Mouse (Mus musculus): ENCODE measurements around the gene Skp2. TPM values are rescaled to one million over a fixed set of nuclear protein-coding genes. Genes with fewer than 3 reads are reported as not detected.

Skp2 gene
- polyA plus RNA-seq, 1 experiment from 2014 or later, result 19.7 TPM

GRCm38 (mm10) chr15:9118852-9119251 lies 36.4 kb downstream of the Skp2 start:
- ATAC-seq (ENCODE audit: low FRiP score) (no peak), DNase-seq (ENCODE audit: low spot score) (no peak)
- Histone ChIP-seq H3K9ac (no peak overlapping the region), H3K27ac (no peak overlapping the region), H3K36me3 (replicated peaks; ENCODE audit: control insufficient read depth, insufficient read depth) (peaks cover 89% of the 10 kb centered on the region), H3K27me3 (ENCODE audit: control insufficient read depth, insufficient read depth, low read length) (no peaks in the 10 kb centered on the region), H3K9me3 (ENCODE audit: control insufficient read depth, low read length) (no peaks in the 10 kb centered on the region), H3K4me3 (replicated peaks; ENCODE audit: low read length) (no peak overlapping the region), H3K4me2 (replicated peaks) (no peak overlapping the region), H3K4me1 (replicated peaks; ENCODE audit: control insufficient read depth, insufficient read depth, low read length) (no peaks in the 10 kb centered on the region)
- WGBS, result 98% methylated on average over 4 of the region's 4 CpGs

- H3K4me2 ChIP-seq (replicated peaks), result no peak overlapping the region
- no peak overlapping the region for H3K9ac ChIP-seq
- H3K4me3 ChIP-seq (replicated peaks; ENCODE audit: low read length), result no peak overlapping the region
- DNase-seq (ENCODE audit: low spot score) (no peak), ATAC-seq (ENCODE audit: low FRiP score) (no peak)
- no peak overlapping the region for H3K27ac ChIP-seq
- no peaks in the 10 kb centered on the region for H3K27me3 ChIP-seq (ENCODE audit: control insufficient read depth, insufficient read depth, low read length)
- WGBS, result 82% methylated on average over 5 of the region's 5 CpGs
- H3K9me3 ChIP-seq (ENCODE audit: control insufficient read depth, low read length), result no peaks in the 10 kb centered on the region
- H3K4me1 ChIP-seq (replicated peaks; ENCODE audit: control insufficient read depth, insufficient read depth, low read length), result no peaks in the 10 kb centered on the region
- H3K36me3 ChIP-seq (replicated peaks; ENCODE audit: control insufficient read depth, insufficient read depth), result peaks cover 83% of the 10 kb centered on the region
Observed at GRCm38 (mm10) chr15:9114599-9114998, 40.6 kb downstream of the Skp2 start.

- ATAC-seq (ENCODE audit: low FRiP score), result no peak
- peaks cover 78% of the 10 kb centered on the region for H3K36me3 ChIP-seq (replicated peaks; ENCODE audit: control insufficient read depth, insufficient read depth)
Observed at GRCm38 (mm10) chr15:9114131-9114530, 41.1 kb downstream of the Skp2 start.

GRCm38 (mm10) chr15:9113556-9113955 lies 41.7 kb downstream of the Skp2 start:
- peaks cover 73% of the 10 kb centered on the region for H3K36me3 ChIP-seq (replicated peaks; ENCODE audit: control insufficient read depth, insufficient read depth)
- 87% methylated on average over 9 of the region's 9 CpGs for WGBS

More at GRCm38 (mm10) chr15:9114131-9114530, 41.1 kb downstream of the Skp2 start:
- no peak for DNase-seq (ENCODE audit: low spot score)
- H3K4me2 ChIP-seq (replicated peaks), result no peak overlapping the region
- no peaks in the 10 kb centered on the region for H3K9me3 ChIP-seq (ENCODE audit: control insufficient read depth, low read length)
- H3K27me3 ChIP-seq (ENCODE audit: control insufficient read depth, insufficient read depth, low read length), result no peaks in the 10 kb centered on the region
- WGBS, result 87% methylated on average over 4 of the region's 4 CpGs
- H3K27ac ChIP-seq, result no peak overlapping the region
- H3K9ac ChIP-seq, result no peak overlapping the region
- H3K4me3 ChIP-seq (replicated peaks; ENCODE audit: low read length), result no peak overlapping the region
- H3K4me1 ChIP-seq (replicated peaks; ENCODE audit: control insufficient read depth, insufficient read depth, low read length), result no peaks in the 10 kb centered on the region

GRCm38 (mm10) chr15:9111648-9112047 lies 43.6 kb downstream of the Skp2 start:
- no peak overlapping the region for H3K27ac ChIP-seq
- H3K4me3 ChIP-seq (replicated peaks; ENCODE audit: low read length), result no peak overlapping the region
- no peaks in the 10 kb centered on the region for H3K9me3 ChIP-seq (ENCODE audit: control insufficient read depth, low read length)
- no peak overlapping the region for H3K4me2 ChIP-seq (replicated peaks)
- H3K36me3 ChIP-seq (replicated peaks; ENCODE audit: control insufficient read depth, insufficient read depth), result peaks cover 68% of the 10 kb centered on the region
- no peak overlapping the region for H3K9ac ChIP-seq
- no peak for ATAC-seq (ENCODE audit: low FRiP score)
- 85% methylated on average over 3 of the region's 3 CpGs for WGBS
- H3K4me1 ChIP-seq (replicated peaks; ENCODE audit: control insufficient read depth, insufficient read depth, low read length), result no peaks in the 10 kb centered on the region
- no peaks in the 10 kb centered on the region for H3K27me3 ChIP-seq (ENCODE audit: control insufficient read depth, insufficient read depth, low read length)
- no peak for DNase-seq (ENCODE audit: low spot score)

More at GRCm38 (mm10) chr15:9113556-9113955, 41.7 kb downstream of the Skp2 start:
- no peaks in the 10 kb centered on the region for H3K4me1 ChIP-seq (replicated peaks; ENCODE audit: control insufficient read depth, insufficient read depth, low read length)
- H3K9ac ChIP-seq, result no peak overlapping the region
- H3K4me3 ChIP-seq (replicated peaks; ENCODE audit: low read length), result no peak overlapping the region
- DNase-seq (ENCODE audit: low spot score) (no peak), ATAC-seq (ENCODE audit: low FRiP score) (no peak)
- H3K9me3 ChIP-seq (ENCODE audit: control insufficient read depth, low read length), result no peaks in the 10 kb centered on the region
- no peak overlapping the region for H3K4me2 ChIP-seq (replicated peaks)
- no peaks in the 10 kb centered on the region for H3K27me3 ChIP-seq (ENCODE audit: control insufficient read depth, insufficient read depth, low read length)
- H3K27ac ChIP-seq, result no peak overlapping the region

GRCm38 (mm10) chr15:9110526-9111347 lies 44.5 kb downstream of the Skp2 start:
- no peak overlapping the region for H3K4me2 ChIP-seq (replicated peaks)
- H3K27ac ChIP-seq, result no peak overlapping the region
- no peak overlapping the region for H3K9ac ChIP-seq
- WGBS, result 86% methylated on average over 6 of the region's 6 CpGs
- no peak overlapping the region for H3K4me3 ChIP-seq (replicated peaks; ENCODE audit: low read length)
- H3K4me1 ChIP-seq (replicated peaks; ENCODE audit: control insufficient read depth, insufficient read depth, low read length), result no peaks in the 10 kb centered on the region
- H3K27me3 ChIP-seq (ENCODE audit: control insufficient read depth, insufficient read depth, low read length), result no peaks in the 10 kb centered on the region
- H3K36me3 ChIP-seq (replicated peaks; ENCODE audit: control insufficient read depth, insufficient read depth), result peaks cover 65% of the 10 kb centered on the region
- DNase-seq (ENCODE audit: low spot score) (no peak), ATAC-seq (ENCODE audit: low FRiP score) (0 out of 2 replicates have a peak, but pooled peaks have one; percentile 8)
- no peaks in the 10 kb centered on the region for H3K9me3 ChIP-seq (ENCODE audit: control insufficient read depth, low read length)

GRCm38 (mm10) chr15:9106303-9107074 lies 48.7 kb downstream of the Skp2 start:
- Histone ChIP-seq H3K4me3 (replicated peaks; ENCODE audit: low read length) (no peak overlapping the region), H3K36me3 (replicated peaks; ENCODE audit: control insufficient read depth, insufficient read depth) (peaks cover 57% of the 10 kb centered on the region), H3K4me2 (replicated peaks) (no peak overlapping the region), H3K9me3 (ENCODE audit: control insufficient read depth, low read length) (no peaks in the 10 kb centered on the region), H3K27ac (no peak overlapping the region), H3K4me1 (replicated peaks; ENCODE audit: control insufficient read depth, insufficient read depth, low read length) (no peaks in the 10 kb centered on the region), H3K9ac (no peak overlapping the region), H3K27me3 (ENCODE audit: control insufficient read depth, insufficient read depth, low read length) (no peaks in the 10 kb centered on the region)
- WGBS, result 79% methylated on average over 13 of the region's 13 CpGs
- ATAC-seq (ENCODE audit: low FRiP score), result no peak
- no peak for DNase-seq (ENCODE audit: low spot score)

- 69% methylated on average over 10 of the region's 10 CpGs for WGBS
- no peak overlapping the region for H3K27ac ChIP-seq
- peak; percentile 79; the same call in 1 of the 2 replicates for ATAC-seq (ENCODE audit: low FRiP score)
Observed at GRCm38 (mm10) chr15:9100446-9101077, 54.7 kb downstream of the Skp2 start.

GRCm38 (mm10) chr15:9096865-9097264 lies 58.4 kb downstream of the Skp2 start:
- 88% methylated on average over 4 of the region's 4 CpGs for WGBS
- H3K36me3 ChIP-seq (replicated peaks; ENCODE audit: control insufficient read depth, insufficient read depth), result peaks cover 61% of the 10 kb centered on the region
- H3K27ac ChIP-seq, result no peak overlapping the region
- no peaks in the 10 kb centered on the region for H3K9me3 ChIP-seq (ENCODE audit: control insufficient read depth, low read length)
- H3K9ac ChIP-seq, result no peak overlapping the region
- no peaks in the 10 kb centered on the region for H3K27me3 ChIP-seq (ENCODE audit: control insufficient read depth, insufficient read depth, low read length)
- H3K4me3 ChIP-seq (replicated peaks; ENCODE audit: low read length), result no peak overlapping the region
- no peaks in the 10 kb centered on the region for H3K4me1 ChIP-seq (replicated peaks; ENCODE audit: control insufficient read depth, insufficient read depth, low read length)
- ATAC-seq (ENCODE audit: low FRiP score) (no peak), DNase-seq (ENCODE audit: low spot score) (no peak)
- H3K4me2 ChIP-seq (replicated peaks), result no peak overlapping the region

More at GRCm38 (mm10) chr15:9100446-9101077, 54.7 kb downstream of the Skp2 start:
- Histone ChIP-seq H3K27me3 (ENCODE audit: control insufficient read depth, insufficient read depth, low read length) (no peaks in the 10 kb centered on the region), H3K4me2 (replicated peaks) (no peak overlapping the region), H3K9me3 (ENCODE audit: control insufficient read depth, low read length) (no peaks in the 10 kb centered on the region), H3K4me3 (replicated peaks; ENCODE audit: low read length) (no peak overlapping the region), H3K4me1 (replicated peaks; ENCODE audit: control insufficient read depth, insufficient read depth, low read length) (no peaks in the 10 kb centered on the region), H3K9ac (no peak overlapping the region), H3K36me3 (replicated peaks; ENCODE audit: control insufficient read depth, insufficient read depth) (peaks cover 69% of the 10 kb centered on the region)
- DNase-seq (ENCODE audit: low spot score), result no peak
